Mouse (Mus musculus): ENCODE data around the gene Eya3.

- TF ChIP-seq GATA1 (IDR thresholded peaks at IDR 0.05; ENCODE audit: low read length): no peak
- no peak for TF ChIP-seq TAL1 (IDR thresholded peaks at IDR 0.05; ENCODE audit: low read length)
Measured at GRCm38 (mm10) chr4:132617873-132618272, 20.9 kb upstream of the Eya3 start.

Data from erythroblast, embryonic 14.5 days (primary cell).